Mouse (Mus musculus) right cerebral cortex, postnatal 10 days (tissue): Measurements from ENCODE around the gene Cdh1.
A peak's percentile ranks its signal among the peaks of the same experiment; 100 is the strongest.

Experiments
- DNase-seq, 2 experiments: peaks; one replicate each; pipeline ENCODE4 v3.0.0; 2021; ENCODE audit warnings: low spot score in 2 of 2

Gene Cdh1

DNA sequence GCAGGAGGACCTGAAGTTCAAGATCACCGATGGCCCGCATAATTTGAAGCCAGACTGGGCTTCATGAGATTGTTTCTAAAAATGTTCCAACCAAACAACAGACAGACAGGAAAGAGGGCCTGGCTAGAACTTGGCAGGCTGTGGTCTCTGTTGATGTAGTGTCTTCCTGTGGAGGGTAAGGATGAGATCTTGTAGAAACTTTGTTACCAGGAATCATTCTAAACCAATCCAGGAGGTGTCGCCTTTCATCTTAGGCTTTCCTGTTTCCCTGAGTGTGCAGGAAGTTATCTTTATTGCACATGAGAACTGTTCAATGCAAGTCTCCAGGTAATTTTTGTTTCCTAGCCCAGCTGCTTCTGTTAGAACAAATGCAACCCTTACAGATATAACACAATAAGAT lies 48.8 kb downstream of the Cdh1 start:
- DNase-seq: no peak

GRCm38 (mm10) chr8:106656046-106656445 lies 52.9 kb downstream of the Cdh1 start:
- DNase-seq: no peak

- no peak for DNase-seq
These were observed 69.6 kb downstream of the Cdh1 start for GRCm38 (mm10) chr8:106672786-106673185.

DNA sequence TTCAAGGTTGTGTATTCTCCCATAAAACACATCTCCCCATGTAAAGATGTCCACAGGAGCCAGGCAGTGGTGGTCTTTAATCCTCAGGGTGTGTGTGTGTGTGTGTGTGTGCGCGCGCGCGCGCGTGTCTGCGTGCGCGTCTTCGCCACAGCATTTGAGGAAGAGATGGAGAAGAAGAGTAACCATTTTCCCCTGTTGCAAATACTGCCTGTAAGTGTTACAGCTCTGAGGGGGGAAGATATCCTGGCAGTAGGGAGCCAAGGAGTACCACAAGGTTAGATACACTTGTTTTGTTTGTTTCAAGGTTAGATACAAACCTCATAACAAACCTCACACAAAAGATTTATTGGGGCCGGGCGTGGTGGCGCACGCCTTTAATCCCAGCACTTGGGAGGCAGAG lies 71.2 kb downstream of the Cdh1 start:
- DNase-seq: no peak

DNA sequence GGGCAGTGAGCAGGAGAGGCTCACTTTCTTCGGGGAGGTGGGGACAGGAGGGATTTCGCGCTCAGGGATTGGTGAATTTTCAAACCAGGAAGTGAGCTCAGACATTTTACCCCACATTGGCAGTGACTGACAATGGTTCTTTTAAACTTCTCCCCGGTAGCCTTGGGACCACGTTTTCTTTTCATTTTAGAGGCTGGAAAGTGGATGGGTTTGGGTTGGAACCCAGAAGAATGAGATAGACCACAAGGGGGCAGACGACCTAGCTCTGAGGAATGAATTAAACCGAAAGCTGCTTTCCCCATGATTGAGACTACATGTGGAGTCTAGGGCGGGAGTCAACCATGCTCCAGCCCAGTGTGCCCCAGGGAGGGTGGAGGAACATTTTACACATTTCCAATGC lies 71.7 kb downstream of the Cdh1 start:
- DNase-seq: no peak

- DNase-seq: peak; percentile 95 to 96
These were observed 80.0 kb downstream of the Cdh1 start, which contains the start of gene Tango6 for GRCm38 (mm10) chr8:106682971-106683668. Tango6 (plus strand) TSS chr8:106683068.

DNA sequence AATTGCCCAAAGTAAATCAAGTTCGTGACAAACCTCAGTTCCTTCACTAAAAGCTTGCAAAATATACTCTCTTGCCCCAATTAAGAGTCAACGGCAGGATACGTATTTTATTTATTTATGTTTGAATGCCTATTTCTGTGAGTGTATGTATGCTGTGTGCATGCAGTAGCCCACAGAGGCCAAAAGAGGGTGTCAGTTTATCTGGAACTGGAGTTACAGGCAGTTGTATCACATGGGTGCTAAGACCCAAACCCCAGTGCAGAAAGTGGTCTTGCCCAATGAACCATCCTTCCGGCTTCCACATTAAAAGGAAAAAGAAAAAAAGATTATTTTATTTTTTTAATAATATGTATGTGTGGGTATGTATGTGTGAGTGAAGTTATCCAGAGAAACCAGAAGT lies 81.2 kb downstream of the Cdh1 start:
- no peak for DNase-seq

DNA sequence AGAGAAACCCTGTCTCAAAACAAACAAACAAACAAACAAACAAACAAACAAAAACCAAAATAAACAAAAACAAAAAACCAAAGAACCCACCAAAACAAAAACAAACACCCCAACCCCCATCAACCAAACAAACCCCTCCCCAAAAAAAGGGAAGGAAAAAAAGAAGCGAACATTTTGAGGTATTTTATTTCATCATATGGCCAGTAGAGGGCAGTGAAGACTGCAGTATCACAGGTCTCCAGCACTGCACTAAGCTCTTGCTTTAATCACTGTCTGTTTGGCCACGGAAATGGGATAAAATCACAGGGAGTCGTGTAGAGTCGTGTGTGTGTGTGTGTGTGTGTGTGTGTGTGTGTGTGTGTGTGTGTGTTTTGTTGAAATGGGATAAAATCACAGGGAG lies 84.3 kb downstream of the Cdh1 start:
- no peak for DNase-seq

- DNase-seq: no peak
These were observed 94.6 kb downstream of the Cdh1 start for GRCm38 (mm10) chr8:106697748-106698248.

- peak; percentile 79 to 87 for DNase-seq
These were observed 96.4 kb downstream of the Cdh1 start for GRCm38 (mm10) chr8:106699588-106699987.

DNA sequence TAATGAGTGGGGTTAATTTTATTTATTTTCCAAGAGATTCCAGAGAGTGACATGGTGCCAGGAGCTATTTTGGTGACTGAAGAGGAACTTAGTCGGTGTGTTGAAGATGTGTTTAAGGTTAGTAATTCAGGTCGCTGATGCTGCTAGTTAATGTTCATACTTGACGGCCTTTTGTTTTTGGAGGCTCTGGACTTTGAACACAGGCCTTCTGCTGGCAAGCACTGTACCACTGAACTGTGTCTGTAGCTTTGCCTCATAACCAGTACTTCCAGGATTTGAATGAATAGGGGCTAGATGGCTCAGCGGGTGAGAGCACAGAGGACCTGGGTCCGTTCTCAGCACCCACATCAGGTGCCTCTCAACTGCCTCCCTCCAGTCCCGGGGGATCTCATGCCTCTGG lies 97.0 kb downstream of the Cdh1 start:
- no peak for DNase-seq

DNA sequence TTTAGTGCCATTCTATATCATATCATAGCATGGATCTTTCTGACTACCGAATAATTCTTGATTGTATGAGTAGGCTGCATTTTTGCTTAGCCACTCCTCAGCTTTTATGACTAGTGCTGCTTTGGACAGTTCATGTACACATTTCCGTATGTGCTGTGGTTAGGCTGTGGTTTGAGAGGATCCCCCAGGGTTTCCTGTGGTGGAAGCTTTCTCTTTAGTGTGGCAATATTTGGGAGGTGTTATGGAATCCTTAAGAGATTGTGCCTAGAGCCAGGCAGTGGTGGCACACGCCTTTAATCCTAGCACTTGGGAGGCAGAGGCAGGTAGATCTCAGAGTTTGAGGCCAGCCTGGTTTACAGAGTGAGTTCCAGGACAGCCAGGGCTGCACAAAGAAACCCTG lies 98.2 kb downstream of the Cdh1 start:
- DNase-seq: no peak

DNA sequence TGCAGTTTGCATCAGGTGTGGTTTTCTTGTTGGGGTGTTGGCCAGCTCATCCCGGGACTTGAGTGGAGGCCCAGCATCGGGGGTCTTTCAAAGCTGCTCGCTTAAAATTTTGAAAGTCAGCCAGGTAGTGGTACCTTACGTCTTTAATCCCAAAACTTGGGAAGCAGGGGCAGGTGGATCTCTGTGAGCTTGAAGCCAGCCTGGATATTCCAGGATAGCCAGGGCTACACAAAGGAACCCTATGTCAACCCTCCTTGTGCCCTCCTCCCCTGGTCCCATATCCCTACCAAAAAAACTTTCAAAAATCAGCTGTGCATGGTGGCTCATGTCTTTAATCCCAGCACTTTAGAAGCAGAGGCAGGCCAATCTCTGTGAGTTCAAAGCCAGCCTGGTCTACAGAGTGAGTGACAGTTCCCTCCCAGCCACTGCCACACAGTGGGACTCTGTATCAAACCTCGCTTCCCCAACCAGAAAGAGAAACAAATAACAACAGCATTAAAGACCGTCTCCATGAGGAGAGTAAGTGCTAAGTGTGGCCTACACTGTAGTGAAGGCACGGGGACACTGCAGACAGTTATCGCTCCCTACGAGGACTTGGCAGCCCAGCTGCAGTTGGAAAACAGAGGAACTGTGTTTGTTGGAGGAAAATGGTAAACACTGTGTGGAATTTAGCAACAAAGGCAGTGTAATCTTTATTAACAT lies 101.2 kb downstream of the Cdh1 start:
- DNase-seq: no peak

- peak; percentile 69 to 79 for DNase-seq
These were observed 101.8 kb downstream of the Cdh1 start for GRCm38 (mm10) chr8:106704901-106705321.

DNA sequence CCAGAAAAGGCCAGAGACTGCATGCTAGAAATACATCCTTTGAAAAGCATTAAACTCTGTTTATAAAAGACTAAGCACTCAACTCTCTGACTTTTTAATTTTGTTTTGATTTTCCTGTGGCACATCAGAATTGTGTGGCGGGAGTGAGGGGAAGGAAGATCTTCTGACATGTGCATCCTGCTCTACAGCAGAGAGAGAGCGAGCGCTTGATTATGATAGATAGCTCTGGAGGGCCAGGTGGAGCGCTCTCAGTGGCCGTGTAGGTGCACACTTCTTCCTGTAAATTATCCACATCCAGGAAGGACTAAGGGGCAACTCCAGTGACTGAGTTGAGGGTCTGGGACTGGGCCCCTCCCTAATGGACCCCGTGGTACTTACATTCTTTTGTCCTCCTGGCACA lies 103.0 kb downstream of the Cdh1 start:
- DNase-seq: no peak

GRCm38 (mm10) chr8:106710002-106710401 lies 106.9 kb downstream of the Cdh1 start:
- no peak for DNase-seq

GRCm38 (mm10) chr8:106712487-106712886 lies 109.3 kb downstream of the Cdh1 start:
- no peak for DNase-seq

DNA sequence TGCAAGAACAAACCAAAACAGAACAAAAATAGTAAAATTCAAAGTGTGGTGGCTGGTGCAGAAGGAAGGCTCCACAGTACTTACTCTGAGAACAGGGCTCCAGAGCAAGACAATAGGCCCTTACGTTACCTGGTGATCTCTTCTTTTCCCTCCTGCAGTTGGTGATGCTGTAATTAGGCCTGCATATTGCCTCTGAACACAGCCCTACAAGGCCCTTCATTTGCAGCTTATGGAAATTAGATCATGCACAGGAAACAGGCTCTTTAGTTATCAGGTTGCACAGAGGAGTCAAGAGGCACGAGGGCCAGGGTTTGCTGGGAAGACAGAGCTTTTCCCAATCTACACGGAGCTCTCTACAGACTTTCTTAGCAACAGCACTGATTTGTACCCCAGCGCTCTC lies 111.1 kb downstream of the Cdh1 start:
- DNase-seq: no peak

GRCm38 (mm10) chr8:106718091-106718500 lies 114.9 kb downstream of the Cdh1 start:
- peak; percentile 84 to 91 for DNase-seq
